Comparison of ENCODE assay signal across 8 mouse cellular contexts in the genomic region with DNA sequence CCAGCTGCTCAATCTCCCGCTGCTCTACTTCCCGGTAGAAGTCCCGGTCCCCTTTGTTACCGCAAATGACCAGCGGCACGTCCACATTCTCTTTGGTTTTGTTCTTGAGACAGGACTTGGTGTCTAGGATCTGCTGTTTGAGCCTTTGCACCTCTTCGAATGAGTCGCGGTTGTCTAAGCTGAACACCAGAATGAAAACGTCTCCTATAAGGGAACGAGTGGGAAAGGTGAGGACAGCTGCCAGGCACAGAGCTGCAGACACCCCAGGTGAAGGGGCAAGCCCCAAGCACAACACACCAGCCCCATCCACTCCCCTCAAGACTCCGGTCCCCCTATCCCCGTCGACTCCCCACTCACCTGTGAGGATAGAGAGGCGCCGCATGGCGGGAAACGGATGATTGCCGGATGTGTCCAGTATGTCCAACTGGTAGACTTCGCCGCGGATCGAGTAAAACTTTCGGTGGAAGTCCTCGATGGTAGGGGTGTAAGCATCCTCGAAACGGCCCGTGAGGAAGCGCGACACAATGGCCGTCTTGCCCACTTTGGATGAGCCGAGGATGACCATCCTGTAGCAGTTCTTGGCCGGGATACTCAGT. TPM values are rescaled to one million over a fixed set of nuclear protein-coding genes. Genes with fewer than 3 reads are reported as not detected.
DNase-seq lines count a peak whose midpoint lies in the region; ATAC-seq and TF ChIP-seq lines count a peak whose summit lies in the region.

No protein-coding gene starts in this region.

- TF ChIP-seq EP300 in heart, adult 2 months (IDR thresholded peaks at IDR 0.05; ENCODE audit: insufficient read depth, low read depth, low read length): no peak
- TF ChIP-seq EP300 in CH12.LX (IDR thresholded peaks at IDR 0.05; ENCODE audit: low read length): no peak

- H3K27ac ChIP-seq in heart, adult 2 months: peak overlapping the region; percentile 95
- no peak overlapping the region for H3K27ac ChIP-seq in CH12.LX (ENCODE audit: insufficient read depth, low read depth)
- H3K27ac ChIP-seq in cortical plate, adult 2 months (ENCODE audit: insufficient read depth, low read length): no peak overlapping the region
- no peak overlapping the region for H3K27ac ChIP-seq in liver, embryonic 11.5 days (ENCODE audit: low read depth, low read length)

- in situ Hi-C loops in CH12.LX (cut with MboI; ENCODE audit: low pct_ligation_motif_present, low pct_unique_long_range_greater_than_20kb, low sequenced_read_pairs): no loop called here

- peak overlapping the region; percentile 66 for H3K9ac ChIP-seq in heart, adult 2 months (ENCODE audit: low read depth, low read length)
- peak overlapping the region; percentile 39 for H3K9ac ChIP-seq in CH12.LX (ENCODE audit: insufficient read depth, low read depth)
- peak overlapping the region; percentile 38 for H3K9ac ChIP-seq in liver, embryonic 11.5 days (ENCODE audit: low read depth, low read length)

- H3K4me1 ChIP-seq in heart, adult 2 months (ENCODE audit: control insufficient read depth, insufficient read depth, low read length): peaks cover 8% of the 10 kb centered on the region
- H3K4me1 ChIP-seq in CH12.LX (ENCODE audit: control insufficient read depth in 1 of 2, insufficient read depth in 2 of 2): peaks cover 14 to 45% of the 10 kb centered on the region in 2 experiments
- H3K4me1 ChIP-seq in cortical plate, adult 2 months (ENCODE audit: control insufficient read depth, insufficient read depth, low read length): peaks cover 4% of the 10 kb centered on the region
- peaks cover 29% of the 10 kb centered on the region for H3K4me1 ChIP-seq in liver, embryonic 11.5 days (replicated peaks; ENCODE audit: control insufficient read depth, insufficient read depth, low read length)

- intact Hi-C loops in heart, adult 2 months (cut with DNase I): loop anchor here (2.0 kb wide), 2 partner anchors 65 to 113 kb away; no protein-coding TSS in a partner anchor
- intact Hi-C loops in heart, postnatal 25 days (cut with DNase I): loop anchor here (2.0 kb wide), 1 partner anchor 113 kb away; no protein-coding TSS in a partner anchor

- H3K79me2 ChIP-seq in heart, adult 2 months (replicated peaks; ENCODE audit: control insufficient read depth, insufficient read depth, low read length): no peaks in the 10 kb centered on the region
- no peaks in the 10 kb centered on the region for H3K79me2 ChIP-seq in CH12.LX (replicated peaks; ENCODE audit: control insufficient read depth, extremely low read depth, insufficient read depth, poor library complexity, severe bottlenecking)

- DNase-seq in heart, adult 2 months: peak; percentile 49 to 60
- no peak for DNase-seq in heart, postnatal 25 days (ENCODE audit: low spot score)
- DNase-seq in CH12.LX (ENCODE audit: extremely low read depth): no peak
- peak; percentile 44 for DNase-seq in liver, embryonic 11.5 days (ENCODE audit: low spot score)
- DNase-seq in neural tube, embryonic 10.5 days (ENCODE audit: extremely low spot score, low spot score): peak; percentile 72
- no peak for DNase-seq in adipocyte (ENCODE audit: low spot score)

- peak overlapping the region; percentile 75 for H3K4me2 ChIP-seq in CH12.LX (ENCODE audit: insufficient read depth, low read depth, poor library complexity, severe bottlenecking)
- H3K4me2 ChIP-seq in liver, embryonic 11.5 days: peak overlapping the region; percentile 95

- H3K27me3 ChIP-seq in heart, adult 2 months (ENCODE audit: control insufficient read depth, insufficient read depth, low read length): no peaks in the 10 kb centered on the region
- H3K27me3 ChIP-seq in CH12.LX (replicated peaks): no peaks in the 10 kb centered on the region
- H3K27me3 ChIP-seq in liver, embryonic 11.5 days (replicated peaks; ENCODE audit: control insufficient read depth, insufficient read depth, low read length): peaks cover 17% of the 10 kb centered on the region

- TF ChIP-seq POLR2A in heart, adult 2 months (IDR thresholded peaks at IDR 0.05; ENCODE audit: insufficient read depth, low read depth, low read length): no peak
- TF ChIP-seq POLR2A in CH12.LX (IDR thresholded peaks at IDR 0.05; ENCODE audit: low read depth, low read length): no peak
- TF ChIP-seq POLR2A in cortical plate, adult 2 months (IDR thresholded peaks at IDR 0.05; ENCODE audit: extremely low read depth, insufficient read depth, low read length): no peak

- TF ChIP-seq RAD21 in CH12.LX (IDR thresholded peaks at IDR 0.05; ENCODE audit: low read depth, low read length): no peak

- 0 out of 4 replicates have a peak, but pooled peaks have one; percentile 1 for ATAC-seq in hematopoietic stem cell, adult 5-6 weeks (replicated peaks in 1 of 2; ENCODE audit: insufficient read depth in 1 of 2, low FRiP score in 2 of 2, low TSS enrichment in 1 of 2, low read depth in 1 of 2, poor library complexity in 2 of 2, severe bottlenecking in 2 of 2)
- ATAC-seq in liver, embryonic 11.5 days (replicated peaks; ENCODE audit: low FRiP score): peak; percentile 6; the same call in 1 of the 2 replicates

- dilution Hi-C loops in CH12.LX (cut with MboI; ENCODE audit: extremely low pct_ligation_motif_present, extremely low pct_unique_long_range_greater_than_20kb, low sequenced_read_pairs): no loop called here

- H3K9me3 ChIP-seq in CH12.LX (replicated peaks; ENCODE audit: low read length): no peaks in the 10 kb centered on the region
- H3K9me3 ChIP-seq in liver, embryonic 11.5 days (ENCODE audit: control insufficient read depth, low read length): no peaks in the 10 kb centered on the region

- H3K36me3 ChIP-seq in heart, adult 2 months (ENCODE audit: control insufficient read depth, insufficient read depth, low read length): no peaks in the 10 kb centered on the region; the same call in 1 of the 2 replicates
- H3K36me3 ChIP-seq in CH12.LX (replicated peaks in 1 of 2; ENCODE audit: control insufficient read depth in 1 of 2, insufficient read depth in 1 of 2, low read length in 1 of 2): peaks cover 19 to 46% of the 10 kb centered on the region in 2 experiments
- H3K36me3 ChIP-seq in liver, embryonic 11.5 days (ENCODE audit: control insufficient read depth, insufficient read depth, low read length): peaks cover 8% of the 10 kb centered on the region; the same call in 1 of the 2 replicates

- WGBS in heart, adult 2 months: 1% methylated on average over 33 of the region's 33 CpGs
- 3% methylated on average over 33 of the region's 33 CpGs for WGBS in liver, embryonic 11.5 days

- TF ChIP-seq CTCF in heart, adult 2 months (IDR thresholded peaks at IDR 0.05): no peak
- TF ChIP-seq CTCF in CH12.LX (conservative IDR thresholded peaks at IDR 0.05 in 1 of 2, IDR thresholded peaks at IDR 0.05 in 1 of 2; ENCODE audit: low read depth in 2 of 2, low read length in 2 of 2): no peak
- TF ChIP-seq CTCF in cortical plate, adult 2 months (IDR thresholded peaks at IDR 0.05; ENCODE audit: extremely low read depth, insufficient read depth, low read length): no peak

- peak overlapping the region; percentile 55 for H3K4me3 ChIP-seq in heart, adult 2 months
- peak overlapping the region in 1 of 3 experiments; percentile 56 for H3K4me3 ChIP-seq in CH12.LX (replicated peaks in 1 of 3; ENCODE audit: low read depth in 2 of 3, low read length in 2 of 3, poor library complexity in 1 of 3)
- peak overlapping the region; percentile 35 for H3K4me3 ChIP-seq in cortical plate, adult 2 months (ENCODE audit: insufficient read depth, low read length)
- H3K4me3 ChIP-seq in liver, embryonic 11.5 days (ENCODE audit: low read depth, low read length): peak overlapping the region; percentile 58

TF ChIP-seq in CH12.LX, 34 proteins besides CTCF, POLR2A, EP300 and RAD21 (continues in another document):
- TF ChIP-seq HCFC1 (IDR thresholded peaks at IDR 0.05; ENCODE audit: low read depth, low read length) (no peak), MAFK (IDR thresholded peaks at IDR 0.05; ENCODE audit: insufficient replicate concordance, low read length) (no peak), CHD1 (IDR thresholded peaks at IDR 0.05; ENCODE audit: low read depth, low read length) (no peak), CHD2 (IDR thresholded peaks at IDR 0.05; ENCODE audit: low read length) (no peak), TCF12 (IDR thresholded peaks at IDR 0.05; ENCODE audit: low read depth, low read length) (no peak), NRF1 (IDR thresholded peaks at IDR 0.05; ENCODE audit: low read depth, low read length) (no peak), ETS1 (conservative IDR thresholded peaks at IDR 0.05; ENCODE audit: low read depth, low read length) (no peak), KAT2A (IDR thresholded peaks at IDR 0.05; ENCODE audit: insufficient replicate concordance, low read length) (no peak), MAX (IDR thresholded peaks at IDR 0.05; ENCODE audit: low read length) (no peak), UBTF (IDR thresholded peaks at IDR 0.05; ENCODE audit: low read depth, low read length) (no peak), NELFE (IDR thresholded peaks at IDR 0.05; ENCODE audit: low read depth, low read length) (no peak), ZMIZ1 (IDR thresholded peaks at IDR 0.05; ENCODE audit: low read depth, low read length) (no peak), JUND (conservative IDR thresholded peaks at IDR 0.05; ENCODE audit: low read depth, low read length) (no peak), USF2 (conservative IDR thresholded peaks at IDR 0.05; ENCODE audit: low read depth, low read length) (no peak), ZNF384 (IDR thresholded peaks at IDR 0.05; ENCODE audit: low read depth, low read length) (no peak), SMC3 (IDR thresholded peaks at IDR 0.05; ENCODE audit: low read depth, low read length) (no peak), MYC (IDR thresholded peaks at IDR 0.05; ENCODE audit: low read depth, low read length) (no peak)

RNA-seq across cellular contexts. Expression of gene Rasd1, which starts 0.5 kb away (rescaled TPM):
- total RNA-seq in heart, adult 2 months (2021): 1 to 10 TPM; 5.7 to 6.6 TPM
- polyA plus RNA-seq in heart, adult 2 months (2012; rRNA removed): 4.6 and 6.8 TPM in 2 replicates
- 1 to 10 TPM; 6.4 to 6.5 TPM for total RNA-seq in heart, postnatal 25 days (2021)
- total RNA-seq in CH12.LX (2012; rRNA removed) (0.17 and 0.30 TPM in 2 replicates), CH12.LX (2014; rRNA removed) (0.13 and 0.14 TPM in 2 replicates)
- polyA plus RNA-seq in CH12.LX (2012; ENCODE audit: insufficient read length, low read depth): 0.15 TPM in 1 of 2 replicates, not detected in the other
- 3.7 and 7.9 TPM in 2 replicates for polyA plus RNA-seq in cortical plate, adult 2 months (2012; rRNA removed)
- 2.1 and 3.4 TPM in 2 replicates for total RNA-seq in hematopoietic stem cell, adult 5-6 weeks (2017)
- 1.6 and 2.0 TPM in 2 replicates for polyA plus RNA-seq in liver, embryonic 11.5 days (2014; fragmentation: Nextera tagmentation; extraction: Ambion mirVana)

RNA-seq across cellular contexts. Expression of gene Med9, which starts 16.3 kb away (rescaled TPM):
- 10 to 100 TPM; 24.0 to 25.5 TPM for total RNA-seq in heart, adult 2 months (2021)
- polyA plus RNA-seq in heart, adult 2 months (2012; rRNA removed): 24.0 and 28.1 TPM in 2 replicates
- 10 to 100 TPM; 23.5 to 24.7 TPM for total RNA-seq in heart, postnatal 25 days (2021)
- total RNA-seq in CH12.LX (2012; rRNA removed) (32.9 and 35.5 TPM in 2 replicates), CH12.LX (2014; rRNA removed) (36.8 and 43.3 TPM in 2 replicates)
- polyA plus RNA-seq in CH12.LX (2012; ENCODE audit: insufficient read length, low read depth): 35.1 and 41.6 TPM in 2 replicates
- polyA plus RNA-seq in cortical plate, adult 2 months (2012; rRNA removed): 42.7 and 44.2 TPM in 2 replicates
- total RNA-seq in hematopoietic stem cell, adult 5-6 weeks (2017): 19.6 and 20.4 TPM in 2 replicates
- polyA plus RNA-seq in liver, embryonic 11.5 days (2014; fragmentation: Nextera tagmentation; extraction: Ambion mirVana): 42.9 and 44.6 TPM in 2 replicates

Comparison
In these comparisons a context has a peak if more than half of its experiments do, and no peak if none do; other contexts are left out.
1. DNase-seq: peak in heart, adult 2 months (2 of 2), liver, embryonic 11.5 days (single experiment) and neural tube, embryonic 10.5 days (single experiment); none in heart, postnatal 25 days (single experiment), CH12.LX (single experiment) and adipocyte (single experiment).
2. Peak in every context shown above with its lines, with median percentiles within 50 percentile points of each other: H3K9ac ChIP-seq.